Mouse (Mus musculus) testis, adult 2 months (tissue): ENCODE data around the gene Wdtc1.

Experiments
- CTCF ChIP-seq: fragments of 200-500 bp; IDR thresholded peaks from 2 replicates; pipeline ENCODE4 v1.5.1; 2012; ENCODE audit warnings: low read depth, mild to moderate bottlenecking, inconsistent platforms, low read length, moderate library complexity; ENCODE audit not compliant: control insufficient read depth, insufficient read depth, insufficient replicate concordance
- POLR2A ChIP-seq: fragments of 200-500 bp; IDR thresholded peaks from 2 replicates; pipeline ENCODE4 v1.6.1; 2012; ENCODE audit warnings: low read depth, mild to moderate bottlenecking, inconsistent platforms, low read length, moderate library complexity; ENCODE audit not compliant: control insufficient read depth

- TF ChIP-seq POLR2A (no peak), CTCF (no peak)
Measured at GRCm38 (mm10) chr4:133281951-133282481, 71.3 kb downstream of the Wdtc1 start.
